Mouse (Mus musculus) forebrain, embryonic 14.5 days (tissue): ENCODE measurements at regions not wholly inside any gene's neighbourhood (a gene's known extent, or its start where the extent isn't known, plus 50 kb on each side); places are given as distances from the start of the nearest gene placed in this dataset.
"Not testable (repeated sequence)": the region's sequence is repeated elsewhere in the genome, so short reads cannot be mapped to it uniquely, and the experiment has no call there.

Experiments
- ATAC-seq: fragments of 200-750 bp; cut with Nextera tagmentation; 2 replicates; pipeline ENCODE4 v1.8.0; 2017; ENCODE audit warnings: mild to moderate bottlenecking, moderate library complexity
- DNase-seq: peaks from one replicate; pipeline ENCODE4 v3.0.0-alpha.2; 2015; ENCODE audit warnings: low spot score
- H3K27ac ChIP-seq: fragments of 300-500 bp; sonication (generic); 2 replicates; pipeline ENCODE4 v1.5.1; 2014; ENCODE audit warnings: low read depth, mild to moderate bottlenecking, control low read depth, low read length, moderate library complexity
- H3K27me3 ChIP-seq: fragments of 300-500 bp; sonication (generic); replicated peaks from 2 replicates; pipeline ENCODE4 v1.6.1; 2014; ENCODE audit warnings: low read length, control low read depth, mixed read lengths; ENCODE audit not compliant: control insufficient read depth, insufficient read depth
- H3K36me3 ChIP-seq: fragments of 300-500 bp; sonication (generic); 2 replicates; pipeline ENCODE4 v1.6.1; 2014; ENCODE audit warnings: low read length, control low read depth; ENCODE audit not compliant: control insufficient read depth, insufficient read depth
- H3K4me1 ChIP-seq: fragments of 300-500 bp; sonication (generic); 2 replicates; pipeline ENCODE4 v1.6.1; 2014; ENCODE audit warnings: antibody characterized with exemption, low read length, control low read depth; ENCODE audit not compliant: control insufficient read depth, insufficient read depth
- H3K4me2 ChIP-seq: fragments of 300-500 bp; sonication (generic); 2 replicates; pipeline ENCODE4 v1.6.1; 2014; ENCODE audit warnings: mild to moderate bottlenecking, control low read depth, low read length
- H3K4me3 ChIP-seq: fragments of 300-500 bp; sonication (generic); 2 replicates; pipeline ENCODE4 v1.5.1; 2014; ENCODE audit warnings: low read depth, low read length, control low read depth
- H3K9ac ChIP-seq: fragments of 300-500 bp; sonication (generic); 2 replicates; pipeline ENCODE4 v1.6.1; 2014; ENCODE audit warnings: mild to moderate bottlenecking, low read length, control low read depth, moderate library complexity
- H3K9me3 ChIP-seq: fragments of 300-500 bp; sonication (generic); replicated peaks from 2 replicates; pipeline ENCODE4 v1.6.1; 2016; ENCODE audit warnings: low read length, control low read depth, mixed read lengths; ENCODE audit not compliant: control insufficient read depth
- WGBS: fragments of 180-500 bp; shearing (Covaris S2); extraction: QIAGEN DNeasy Blood & Tissue Kit; methylation state at CpG from one replicate; pipeline ENCODE4 v1.1.7; 2014; 5-methylcytosine and 5-hydroxymethylcytosine counted together

- Histone ChIP-seq H3K4me1 (no peaks in the 10 kb centered on the region), H3K27ac (no peak overlapping the region), H3K36me3 (no peaks in the 10 kb centered on the region), H3K4me2 (no peak overlapping the region), H3K9me3 (no peaks in the 10 kb centered on the region), H3K9ac (no peak overlapping the region), H3K4me3 (no peak overlapping the region), H3K27me3 (no peaks in the 10 kb centered on the region)
- WGBS: 61% methylated on average over 2 of the region's 2 CpGs
- no peak for ATAC-seq
- no peak for DNase-seq
Observed at GRCm38 (mm10) chr17:79547075-79547474, 64.6 kb upstream of the Rmdn2 start.

DNA sequence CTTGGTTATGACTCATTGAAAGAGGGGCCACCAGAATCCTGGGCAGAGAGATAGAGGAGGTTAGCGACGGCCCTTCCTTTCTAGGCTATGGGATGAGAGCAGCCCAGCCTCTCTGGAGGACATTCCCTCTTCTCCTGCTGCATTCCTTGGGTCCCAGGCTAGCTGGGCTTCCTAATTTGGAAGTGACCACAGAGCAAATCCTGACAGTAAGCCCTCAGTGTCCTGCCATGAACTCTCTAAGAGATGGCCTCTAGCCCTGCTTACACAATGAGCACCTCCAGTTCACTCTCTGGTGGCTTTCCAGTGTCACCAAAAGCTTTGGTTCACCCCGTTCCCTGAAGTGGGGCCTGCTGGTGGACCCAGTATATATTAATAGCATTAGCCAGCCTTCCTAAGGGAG lies 64.1 kb upstream of the Rmdn2 start:
- Histone ChIP-seq H3K4me2 (no peak overlapping the region), H3K9ac (no peak overlapping the region), H3K9me3 (no peaks in the 10 kb centered on the region), H3K4me3 (no peak overlapping the region), H3K36me3 (no peaks in the 10 kb centered on the region), H3K4me1 (no peaks in the 10 kb centered on the region), H3K27ac (no peak overlapping the region), H3K27me3 (no peaks in the 10 kb centered on the region)
- DNase-seq (no peak), ATAC-seq (no peak)
- 78% methylated on average over 3 of the region's 3 CpGs for WGBS

DNA sequence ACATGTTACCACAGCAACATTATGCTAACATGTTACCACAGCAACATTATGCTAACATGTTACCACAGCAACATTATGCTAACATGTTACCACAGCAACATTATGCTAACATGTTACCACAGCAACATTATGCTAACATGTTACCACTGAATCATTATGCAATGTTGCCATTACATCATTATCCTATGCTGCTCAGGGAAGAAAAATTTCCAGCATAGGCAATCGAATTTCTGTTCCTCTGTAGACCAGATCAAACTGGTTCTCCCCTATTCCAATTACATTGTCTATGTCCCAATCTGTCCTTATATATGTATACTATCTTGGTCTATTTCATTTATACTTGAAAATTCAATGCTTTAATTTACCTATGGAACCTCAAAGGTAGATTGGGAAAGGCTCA lies 61.3 kb upstream of the Rmdn2 start:
- WGBS: 73% methylated on average over 1 of the region's 1 CpGs
- H3K4me2 ChIP-seq, H3K36me3 ChIP-seq, H3K9ac ChIP-seq, H3K27ac ChIP-seq, H3K4me1 ChIP-seq, H3K4me3 ChIP-seq, H3K9me3 ChIP-seq, H3K27me3 ChIP-seq: not testable (repeated sequence)
- peak; percentile 20 for DNase-seq
- 0 out of 2 replicates have a peak, but pooled peaks have one; percentile 46 for ATAC-seq

- no peak for ATAC-seq
- Histone ChIP-seq H3K4me3 (no peak overlapping the region), H3K4me2 (no peak overlapping the region), H3K27me3 (no peaks in the 10 kb centered on the region), H3K9me3 (no peaks in the 10 kb centered on the region), H3K27ac (no peak overlapping the region), H3K36me3 (no peaks in the 10 kb centered on the region), H3K4me1 (no peaks in the 10 kb centered on the region), H3K9ac (no peak overlapping the region)
- 94% methylated on average over 2 of the region's 2 CpGs for WGBS
- no peak for DNase-seq
Observed at GRCm38 (mm10) chr17:79553850-79554249, 57.8 kb upstream of the Rmdn2 start.

- H3K36me3 ChIP-seq: no peaks in the 10 kb centered on the region
- H3K27me3 ChIP-seq: no peaks in the 10 kb centered on the region
- no peaks in the 10 kb centered on the region for H3K4me1 ChIP-seq
- ATAC-seq (no peak), DNase-seq (no peak)
- no peak overlapping the region for H3K27ac ChIP-seq
- H3K4me2 ChIP-seq: no peak overlapping the region
- no peak overlapping the region for H3K4me3 ChIP-seq
- 72% methylated on average over 1 of the region's 1 CpGs for WGBS
- H3K9ac ChIP-seq: no peak overlapping the region
- H3K9me3 ChIP-seq: 0 out of 2 replicates have a peak, but pooled peaks cover 6% of the 10 kb centered on the region
Observed at GRCm38 (mm10) chr17:79555593-79555992, 56.1 kb upstream of the Rmdn2 start.
